Mouse (Mus musculus) neural tube, embryonic 15.5 days (tissue): ENCODE data around the gene Pcsk2. TPM values are rescaled to one million over a fixed set of nuclear protein-coding genes. Genes with fewer than 3 reads are reported as not detected.

ENCODE experiments used
- ATAC-seq: fragments of 200-750 bp; cut with Nextera tagmentation; 2 replicates; pipeline ENCODE4 v1.8.0; 2017; ENCODE audit warnings: mild to moderate bottlenecking, moderate TSS enrichment, moderate library complexity; ENCODE audit not compliant: low FRiP score
- H3K27ac ChIP-seq: fragments of 300-500 bp; sonication (generic); replicated peaks from 2 replicates; pipeline ENCODE4 v1.5.1; 2015; ENCODE audit warnings: mild to moderate bottlenecking, inconsistent platforms
- H3K27me3 ChIP-seq: fragments of 300-500 bp; sonication (generic); replicated peaks from 2 replicates; pipeline ENCODE4 v1.6.1; 2015; ENCODE audit warnings: inconsistent platforms
- H3K36me3 ChIP-seq: fragments of 300-500 bp; sonication (generic); 2 replicates; pipeline ENCODE4 v1.6.1; 2015; ENCODE audit warnings: inconsistent platforms
- H3K4me1 ChIP-seq: fragments of 300-500 bp; sonication (generic); 2 replicates; pipeline ENCODE4 v1.6.1; 2015; ENCODE audit warnings: inconsistent platforms
- H3K4me2 ChIP-seq: fragments of 300-500 bp; sonication (generic); 2 replicates; pipeline ENCODE4 v1.6.1; 2015; ENCODE audit warnings: inconsistent platforms, mild to moderate bottlenecking, moderate library complexity
- H3K4me3 ChIP-seq: fragments of 300-500 bp; sonication (generic); replicated peaks from 2 replicates; pipeline ENCODE4 v1.5.1; 2015; ENCODE audit warnings: mild to moderate bottlenecking, inconsistent platforms
- H3K9ac ChIP-seq: fragments of 300-500 bp; sonication (generic); replicated peaks from 2 replicates; pipeline ENCODE4 v1.6.1; 2015; ENCODE audit warnings: mild to moderate bottlenecking, inconsistent platforms
- H3K9me3 ChIP-seq: fragments of 300-500 bp; sonication (generic); replicated peaks from 2 replicates; pipeline ENCODE4 v1.6.1; 2016; ENCODE audit warnings: inconsistent platforms
- WGBS: fragments of 180-500 bp; shearing (Covaris S2); methylation state at CpG from one replicate; pipeline ENCODE4 v1.1.7; 2015; ENCODE audit warnings: mixed read lengths; 5-methylcytosine and 5-hydroxymethylcytosine counted together
- polyA plus RNA-seq: library from polyadenylated mRNA; unstranded; fragments of >200 nt; fragmentation: Nextera tagmentation; extraction: Ambion mirVana; gene quantifications from 2 replicates; pipeline ENCODE4 v1.2.1, GENCODE M21; 2015

The Pcsk2 gene
- 24.4 and 28.2 TPM in 2 replicates for polyA plus RNA-seq

GRCm38 (mm10) chr2:143545758-143546246, at the start of gene Pcsk2:
Gene Pcsk2, plus strand, starts transcription at chr2:143546156.
- H3K9ac ChIP-seq = peak within 1 kb of the TSS; percentile 69
- H3K9me3 ChIP-seq = no peaks in the 10 kb centered on the region
- H3K27me3 ChIP-seq = 0 out of 2 replicates have a peak, but pooled peaks cover 11% of the 10 kb centered on the region
- peak within 1 kb of the TSS; percentile 60 for H3K4me3 ChIP-seq
- peak; percentile 95 for ATAC-seq
- WGBS = 0% methylated on average over 21 of the region's 51 CpGs
- peaks cover 17% of the 10 kb centered on the region for H3K4me1 ChIP-seq
- no peaks in the 10 kb centered on the region for H3K36me3 ChIP-seq
- peak within 1 kb of the TSS; percentile 90 for H3K27ac ChIP-seq
- H3K4me2 ChIP-seq = peak within 1 kb of the TSS; percentile 75

- no peak overlapping the region for H3K4me3 ChIP-seq
- H3K4me1 ChIP-seq = no peaks in the 10 kb centered on the region
- no peaks in the 10 kb centered on the region for H3K9me3 ChIP-seq
- WGBS = 81% methylated on average over 9 of the region's 9 CpGs
- H3K27ac ChIP-seq = no peak overlapping the region
- no peak overlapping the region for H3K4me2 ChIP-seq
- no peak for ATAC-seq
- H3K9ac ChIP-seq = no peak overlapping the region
- no peaks in the 10 kb centered on the region for H3K27me3 ChIP-seq
- no peaks in the 10 kb centered on the region for H3K36me3 ChIP-seq
These were observed 45.1 kb upstream of the Pcsk2 start for GRCm38 (mm10) chr2:143500845-143501244.

- no peak for ATAC-seq
- H3K36me3 ChIP-seq = no peaks in the 10 kb centered on the region
- H3K4me3 ChIP-seq = no peak overlapping the region
- no peak overlapping the region for H3K9ac ChIP-seq
- H3K4me1 ChIP-seq = no peaks in the 10 kb centered on the region
- no peaks in the 10 kb centered on the region for H3K27me3 ChIP-seq
- H3K27ac ChIP-seq = no peak overlapping the region
- H3K9me3 ChIP-seq = no peaks in the 10 kb centered on the region
- 51% methylated on average over 5 of the region's 5 CpGs for WGBS
- no peak overlapping the region for H3K4me2 ChIP-seq
These were observed 44.2 kb upstream of the Pcsk2 start for GRCm38 (mm10) chr2:143501760-143502159.

- Histone ChIP-seq H3K9ac (no peak overlapping the region), H3K4me3 (no peak overlapping the region), H3K9me3 (no peaks in the 10 kb centered on the region), H3K27ac (no peak overlapping the region), H3K4me2 (no peak overlapping the region), H3K36me3 (no peaks in the 10 kb centered on the region), H3K4me1 (no peaks in the 10 kb centered on the region), H3K27me3 (no peaks in the 10 kb centered on the region)
- 75% methylated on average over 3 of the region's 3 CpGs for WGBS
- no peak for ATAC-seq
These were observed 43.8 kb upstream of the Pcsk2 start for GRCm38 (mm10) chr2:143502203-143502602.

GRCm38 (mm10) chr2:143536485-143536884, 9.5 kb upstream of the Pcsk2 start:
- Histone ChIP-seq H3K36me3 (no peaks in the 10 kb centered on the region), H3K27me3 (no peaks in the 10 kb centered on the region), H3K9me3 (no peaks in the 10 kb centered on the region), H3K4me2 (no peak overlapping the region), H3K4me1 (no peaks in the 10 kb centered on the region), H3K4me3 (no peak overlapping the region), H3K9ac (no peak overlapping the region), H3K27ac (no peak overlapping the region)
- WGBS = 22% methylated on average over 3 of the region's 3 CpGs
- no peak for ATAC-seq

GRCm38 (mm10) chr2:143545299-143545751, 631 bp upstream of the Pcsk2 start:
- 0% methylated on average over 7 of the region's 7 CpGs for WGBS
- Histone ChIP-seq H3K4me1 (peaks cover 17% of the 10 kb centered on the region), H3K9me3 (no peaks in the 10 kb centered on the region)

GRCm38 (mm10) chr2:143546412-143547211, 656 bp downstream of the Pcsk2 start:
- H3K4me3 ChIP-seq = peak overlapping the region; percentile 60
- H3K9me3 ChIP-seq = no peaks in the 10 kb centered on the region
- peak overlapping the region; percentile 69 for H3K9ac ChIP-seq
- H3K36me3 ChIP-seq = no peaks in the 10 kb centered on the region
- H3K4me2 ChIP-seq = peak overlapping the region; percentile 75
- ATAC-seq = no peak
- H3K27ac ChIP-seq = peak overlapping the region; percentile 90
- 0 out of 2 replicates have a peak, but pooled peaks cover 11% of the 10 kb centered on the region for H3K27me3 ChIP-seq
- WGBS = under 1% methylated on average over 33 of the region's 33 CpGs
- peaks cover 17% of the 10 kb centered on the region for H3K4me1 ChIP-seq

More at GRCm38 (mm10) chr2:143545299-143545751, 631 bp upstream of the Pcsk2 start:
- Histone ChIP-seq H3K27me3 (0 out of 2 replicates have a peak, but pooled peaks cover 11% of the 10 kb centered on the region), H3K9ac (peak overlapping the region; percentile 69), H3K4me2 (peak overlapping the region; percentile 75), H3K36me3 (no peaks in the 10 kb centered on the region), H3K4me3 (peak overlapping the region; percentile 60), H3K27ac (peak overlapping the region; percentile 90)
- peak; percentile 51 for ATAC-seq

GRCm38 (mm10) chr2:143547251-143548090, 1.5 kb downstream of the Pcsk2 start:
- no peak for ATAC-seq
- under 1% methylated on average over 32 of the region's 32 CpGs for WGBS
- peaks cover 17% of the 10 kb centered on the region for H3K4me1 ChIP-seq
- H3K4me3 ChIP-seq = peak overlapping the region; percentile 60
- no peaks in the 10 kb centered on the region for H3K9me3 ChIP-seq
- H3K36me3 ChIP-seq = no peaks in the 10 kb centered on the region
- 0 out of 2 replicates have a peak, but pooled peaks cover 11% of the 10 kb centered on the region for H3K27me3 ChIP-seq
- no peak overlapping the region for H3K27ac ChIP-seq
- H3K9ac ChIP-seq = peak overlapping the region; percentile 69
- H3K4me2 ChIP-seq = peak overlapping the region; percentile 75

GRCm38 (mm10) chr2:143560384-143560783, 14.4 kb downstream of the Pcsk2 start:
- ATAC-seq = peak; percentile 28; the same call in 1 of the 2 replicates
- H3K4me3 ChIP-seq = no peak overlapping the region
- 44% methylated on average over 4 of the region's 4 CpGs for WGBS
- no peaks in the 10 kb centered on the region for H3K9me3 ChIP-seq
- H3K4me2 ChIP-seq = no peak overlapping the region
- H3K27me3 ChIP-seq = no peaks in the 10 kb centered on the region
- H3K9ac ChIP-seq = no peak overlapping the region
- H3K36me3 ChIP-seq = no peaks in the 10 kb centered on the region
- no peak overlapping the region for H3K27ac ChIP-seq
- H3K4me1 ChIP-seq = no peaks in the 10 kb centered on the region; the same call in 1 of the 2 replicates

- no peak overlapping the region for H3K4me3 ChIP-seq
- WGBS = 70% methylated on average over 2 of the region's 2 CpGs
- H3K27ac ChIP-seq = no peak overlapping the region
- H3K4me2 ChIP-seq = no peak overlapping the region
- no peaks in the 10 kb centered on the region for H3K9me3 ChIP-seq
- H3K36me3 ChIP-seq = no peaks in the 10 kb centered on the region
- no peaks in the 10 kb centered on the region for H3K27me3 ChIP-seq
- no peaks in the 10 kb centered on the region; the same call in 1 of the 2 replicates for H3K4me1 ChIP-seq
- ATAC-seq = no peak
- no peak overlapping the region for H3K9ac ChIP-seq
These were observed 19.1 kb downstream of the Pcsk2 start for GRCm38 (mm10) chr2:143565062-143565461.

GRCm38 (mm10) chr2:143565961-143566360, 20.0 kb downstream of the Pcsk2 start:
- Histone ChIP-seq H3K27me3 (no peaks in the 10 kb centered on the region), H3K9ac (no peak overlapping the region), H3K4me1 (no peaks in the 10 kb centered on the region; the same call in 1 of the 2 replicates), H3K4me2 (no peak overlapping the region), H3K9me3 (no peaks in the 10 kb centered on the region), H3K4me3 (no peak overlapping the region), H3K27ac (no peak overlapping the region), H3K36me3 (no peaks in the 10 kb centered on the region)
- WGBS = 85% methylated on average over 6 of the region's 6 CpGs
- ATAC-seq = no peak
